Mouse (Mus musculus): Measurements from ENCODE around the gene Nhp2. TPM values are rescaled to one million over a fixed set of nuclear protein-coding genes. Genes with fewer than 3 reads are reported as not detected.
"Not testable (repeated sequence)": the region's sequence is repeated elsewhere in the genome, so short reads cannot be mapped to it uniquely, and the experiment has no call there.

Nhp2 gene
- polyA plus RNA-seq, 1 experiment from 2014 or later, result 64.8 TPM

DNA sequence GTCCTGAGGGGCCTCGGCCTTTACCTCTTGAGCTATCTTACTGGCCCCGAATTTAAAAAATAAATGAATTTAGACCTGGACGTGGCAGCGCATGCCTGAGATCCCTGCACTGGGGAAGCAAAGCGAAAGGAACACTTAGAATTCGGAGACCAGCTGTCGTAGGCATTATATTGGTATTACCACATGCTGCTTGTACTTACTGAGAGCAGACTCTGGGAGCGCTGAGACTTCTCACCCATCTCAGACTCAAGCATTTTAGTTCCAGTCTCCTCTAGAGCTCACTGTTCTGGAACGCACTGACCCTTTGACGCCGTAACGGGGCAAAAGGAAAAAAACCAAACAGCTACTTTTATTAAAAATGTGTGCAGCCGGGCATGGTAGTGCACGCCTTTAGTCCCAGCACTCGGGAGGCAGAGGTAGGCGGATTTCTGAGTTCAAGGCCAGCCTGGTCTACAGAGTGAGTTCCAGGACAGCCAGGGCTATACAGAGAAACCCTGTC, 42.4 kb downstream of the Nhp2 start:
- WGBS, result 82% methylated on average over 16 of the region's 16 CpGs
- peaks cover 8% of the 10 kb centered on the region for H3K4me1 ChIP-seq (replicated peaks)
- no peaks in the 10 kb centered on the region for H3K9me3 ChIP-seq (replicated peaks)
- H3K27ac ChIP-seq, result no peak overlapping the region
- H3K36me3 ChIP-seq, result no peaks in the 10 kb centered on the region
- no peaks in the 10 kb centered on the region for H3K27me3 ChIP-seq
- H3K9ac ChIP-seq, result no peak overlapping the region
- H3K4me2 ChIP-seq, result no peak overlapping the region
- no peak overlapping the region for H3K4me3 ChIP-seq
- ATAC-seq (replicated peaks; ENCODE audit: insufficient number of reproducible peaks, insufficient read depth, low FRiP score, low read depth), result no peak

GRCm38 (mm10) chr11:51662632-51663031, 43.1 kb downstream of the Nhp2 start:
- no peak for ATAC-seq (replicated peaks; ENCODE audit: insufficient number of reproducible peaks, insufficient read depth, low FRiP score, low read depth)
- Histone ChIP-seq H3K27ac (no peak overlapping the region), H3K36me3 (no peaks in the 10 kb centered on the region), H3K4me2 (no peak overlapping the region), H3K27me3 (no peaks in the 10 kb centered on the region), H3K4me1 (replicated peaks) (peaks cover 8% of the 10 kb centered on the region), H3K9ac (no peak overlapping the region), H3K4me3 (no peak overlapping the region), H3K9me3 (replicated peaks) (no peaks in the 10 kb centered on the region)
- WGBS, result 73% methylated on average over 7 of the region's 7 CpGs

DNA sequence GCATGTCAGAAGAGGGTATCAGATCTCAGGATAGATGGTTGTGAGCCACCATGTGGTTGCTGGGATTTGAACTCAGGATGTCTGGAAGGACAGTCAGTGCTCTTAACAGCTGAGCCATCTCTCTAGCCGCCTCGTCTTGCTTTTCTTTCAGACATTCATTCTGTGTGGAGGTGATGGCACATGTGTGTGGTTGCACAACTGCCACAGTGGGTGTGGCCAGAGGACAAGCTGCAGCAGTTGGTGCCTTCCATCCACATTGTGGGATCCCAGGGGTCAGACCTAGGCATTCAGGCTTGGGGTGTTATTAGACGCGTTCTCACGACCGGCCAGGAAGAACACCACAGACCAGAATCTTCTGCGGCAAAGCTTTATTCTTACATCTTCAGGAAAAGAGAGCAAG, 45.2 kb downstream of the Nhp2 start:
- H3K4me2 ChIP-seq; ATAC-seq (replicated peaks; ENCODE audit: insufficient number of reproducible peaks, insufficient read depth, low FRiP score, low read depth); H3K9me3 ChIP-seq (replicated peaks); H3K9ac ChIP-seq; H3K27me3 ChIP-seq; H3K4me1 ChIP-seq (replicated peaks); H3K36me3 ChIP-seq; H3K4me3 ChIP-seq; H3K27ac ChIP-seq: not testable (repeated sequence)
- WGBS, result 91% methylated on average over 7 of the region's 7 CpGs

DNA sequence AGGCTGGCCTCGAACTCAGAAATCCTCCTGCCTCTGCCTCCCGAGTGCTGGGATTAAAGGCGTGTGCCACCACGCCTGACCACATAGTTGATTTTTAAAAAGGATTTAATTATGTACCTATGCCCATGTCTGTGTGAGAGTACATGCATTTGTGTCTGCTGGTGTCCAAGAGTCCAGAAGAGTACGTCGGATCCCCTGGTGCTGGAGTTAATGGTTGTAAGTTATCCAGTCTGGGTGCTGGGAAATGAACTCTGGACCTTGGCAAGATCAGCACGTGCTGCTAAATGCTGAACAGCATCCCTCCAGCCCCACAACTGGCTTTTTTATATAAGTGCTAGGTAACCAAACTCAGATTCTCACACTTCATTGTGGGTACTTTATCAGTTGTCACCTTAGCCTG, 51.3 kb downstream of the Nhp2 start:
- no peak overlapping the region for H3K9ac ChIP-seq
- H3K4me3 ChIP-seq, result no peak overlapping the region
- H3K9me3 ChIP-seq (replicated peaks), result no peaks in the 10 kb centered on the region
- no peak overlapping the region for H3K27ac ChIP-seq
- H3K36me3 ChIP-seq, result no peaks in the 10 kb centered on the region
- H3K27me3 ChIP-seq, result no peaks in the 10 kb centered on the region
- WGBS, result 87% methylated on average over 7 of the region's 7 CpGs
- no peak for ATAC-seq (replicated peaks; ENCODE audit: insufficient number of reproducible peaks, insufficient read depth, low FRiP score, low read depth)
- H3K4me1 ChIP-seq (replicated peaks), result no peaks in the 10 kb centered on the region
- no peak overlapping the region for H3K4me2 ChIP-seq

DNA sequence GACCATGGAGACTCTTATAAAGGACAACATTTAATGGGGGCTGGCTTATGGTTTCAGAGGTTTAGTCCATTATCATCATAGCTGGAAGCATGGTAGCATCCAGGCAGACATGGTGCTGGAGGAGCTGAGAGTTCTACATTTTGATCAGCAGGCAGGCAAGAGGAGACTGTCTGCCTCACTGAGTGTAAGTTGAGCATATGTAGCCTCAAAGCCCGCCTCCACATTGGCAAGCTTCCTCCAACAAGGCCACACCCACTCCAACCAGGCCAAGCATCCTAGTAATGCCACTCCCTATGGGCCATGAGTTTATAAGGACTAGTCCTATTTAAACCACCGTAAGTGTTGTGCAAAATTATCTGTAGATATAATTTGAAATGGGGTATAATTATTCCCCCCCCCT, 51.8 kb downstream of the Nhp2 start:
- Histone ChIP-seq H3K27ac (no peak overlapping the region), H3K4me3 (no peak overlapping the region), H3K9ac (no peak overlapping the region), H3K27me3 (no peaks in the 10 kb centered on the region), H3K4me1 (replicated peaks) (no peaks in the 10 kb centered on the region), H3K4me2 (no peak overlapping the region), H3K9me3 (replicated peaks) (no peaks in the 10 kb centered on the region), H3K36me3 (no peaks in the 10 kb centered on the region)
- no peak for ATAC-seq (replicated peaks; ENCODE audit: insufficient number of reproducible peaks, insufficient read depth, low FRiP score, low read depth)
- 56% methylated on average over 2 of the region's 2 CpGs for WGBS

GRCm38 (mm10) chr11:51673291-51673690, 53.8 kb downstream of the Nhp2 start:
- no peaks in the 10 kb centered on the region for H3K4me1 ChIP-seq (replicated peaks)
- no peak for ATAC-seq (replicated peaks; ENCODE audit: insufficient number of reproducible peaks, insufficient read depth, low FRiP score, low read depth)
- no peak overlapping the region for H3K9ac ChIP-seq
- no peak overlapping the region for H3K4me2 ChIP-seq
- no peaks in the 10 kb centered on the region for H3K9me3 ChIP-seq (replicated peaks)
- no peak overlapping the region for H3K27ac ChIP-seq
- WGBS, result 84% methylated on average over 9 of the region's 9 CpGs
- H3K4me3 ChIP-seq, result no peak overlapping the region
- H3K27me3 ChIP-seq, result no peaks in the 10 kb centered on the region
- no peaks in the 10 kb centered on the region for H3K36me3 ChIP-seq

Other genes starting within 250 kb of the Nhp2 start
- gene Phykpl, start 35.0 kb upstream of the Nhp2 start, polyA plus RNA-seq (2015; fragmentation: Nextera tagmentation; extraction: Ambion mirVana), result 12.4 and 14.5 TPM in 2 replicates
- gene Hnrnpab, start 12.9 kb upstream of the Nhp2 start, polyA plus RNA-seq (2015; fragmentation: Nextera tagmentation; extraction: Ambion mirVana), result 239 and 289 TPM in 2 replicates
- 25.6 and 36.8 TPM in 2 replicates for gene Rmnd5b, start 16.2 kb downstream of the Nhp2 start, polyA plus RNA-seq (2015; fragmentation: Nextera tagmentation; extraction: Ambion mirVana)
- gene N4bp3, start 31.1 kb downstream of the Nhp2 start, polyA plus RNA-seq (2015; fragmentation: Nextera tagmentation; extraction: Ambion mirVana), result 16.6 and 18.8 TPM in 2 replicates
- 1.00 and 1.5 TPM in 2 replicates for gene D930048N14Rik, start 31.2 kb downstream of the Nhp2 start, polyA plus RNA-seq (2015; fragmentation: Nextera tagmentation; extraction: Ambion mirVana)
- gene 0610009B22Rik, start 69.1 kb downstream of the Nhp2 start, polyA plus RNA-seq (2015; fragmentation: Nextera tagmentation; extraction: Ambion mirVana), result 55.5 and 72.2 TPM in 2 replicates
- 8.8 and 10.6 TPM in 2 replicates for gene Sec24a, start 143.9 kb downstream of the Nhp2 start, polyA plus RNA-seq (2015; fragmentation: Nextera tagmentation; extraction: Ambion mirVana)
- gene Sar1b, start 144.0 kb downstream of the Nhp2 start, polyA plus RNA-seq (2015; fragmentation: Nextera tagmentation; extraction: Ambion mirVana), result 115 and 137 TPM in 2 replicates
- 0.82 and 1.5 TPM in 2 replicates for gene Jade2, start 237.9 kb downstream of the Nhp2 start, polyA plus RNA-seq (2015; fragmentation: Nextera tagmentation; extraction: Ambion mirVana)